Mouse (Mus musculus) embryo, embryonic 10.5 days (tissue): ENCODE measurements around the gene Astl.
A peak's percentile ranks its signal among the peaks of the same experiment; 100 is the strongest.

ENCODE experiments used
- DNase-seq: peaks from one replicate; pipeline ENCODE4 v3.0.0-alpha.2; 2015; ENCODE audit warnings: low spot score

The Astl gene

GRCm38 (mm10) chr2:127367126-127367820 is 28.8 kb downstream of the Astl start:
- DNase-seq, result no peak

DNA sequence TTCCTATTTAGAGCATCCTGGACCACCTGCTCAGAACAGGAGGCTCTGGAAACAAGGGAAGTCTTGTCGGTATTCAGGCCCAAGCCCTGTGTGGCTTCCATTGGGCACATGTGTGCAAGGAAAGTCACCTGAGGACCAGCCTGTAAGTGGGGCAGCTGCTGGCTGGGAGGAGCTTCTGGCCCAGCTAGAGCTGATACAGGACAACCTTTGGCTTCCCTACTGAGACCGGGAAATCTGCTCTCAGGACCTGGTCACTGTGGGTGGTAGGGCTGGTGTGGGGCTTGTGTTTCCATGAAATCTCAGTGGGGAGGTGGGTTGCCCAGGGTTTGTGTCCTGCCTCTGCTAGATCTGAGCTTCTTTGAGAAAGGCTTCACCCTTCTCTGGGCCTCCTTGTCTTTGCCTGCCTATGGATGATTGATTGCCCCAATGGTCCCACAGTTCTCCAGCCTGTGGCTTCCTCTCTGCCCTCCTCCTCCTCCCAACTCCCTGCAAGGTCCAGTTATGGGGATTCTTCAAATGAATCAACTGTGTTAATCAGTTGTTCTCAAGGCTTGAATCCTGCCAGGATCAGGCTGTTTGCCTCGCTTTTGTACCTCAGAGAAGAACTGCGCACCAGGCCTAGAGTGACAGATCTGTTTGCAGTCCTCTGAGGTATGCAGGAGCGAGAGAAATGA is 31.4 kb downstream of the Astl start:
- no peak for DNase-seq

DNA sequence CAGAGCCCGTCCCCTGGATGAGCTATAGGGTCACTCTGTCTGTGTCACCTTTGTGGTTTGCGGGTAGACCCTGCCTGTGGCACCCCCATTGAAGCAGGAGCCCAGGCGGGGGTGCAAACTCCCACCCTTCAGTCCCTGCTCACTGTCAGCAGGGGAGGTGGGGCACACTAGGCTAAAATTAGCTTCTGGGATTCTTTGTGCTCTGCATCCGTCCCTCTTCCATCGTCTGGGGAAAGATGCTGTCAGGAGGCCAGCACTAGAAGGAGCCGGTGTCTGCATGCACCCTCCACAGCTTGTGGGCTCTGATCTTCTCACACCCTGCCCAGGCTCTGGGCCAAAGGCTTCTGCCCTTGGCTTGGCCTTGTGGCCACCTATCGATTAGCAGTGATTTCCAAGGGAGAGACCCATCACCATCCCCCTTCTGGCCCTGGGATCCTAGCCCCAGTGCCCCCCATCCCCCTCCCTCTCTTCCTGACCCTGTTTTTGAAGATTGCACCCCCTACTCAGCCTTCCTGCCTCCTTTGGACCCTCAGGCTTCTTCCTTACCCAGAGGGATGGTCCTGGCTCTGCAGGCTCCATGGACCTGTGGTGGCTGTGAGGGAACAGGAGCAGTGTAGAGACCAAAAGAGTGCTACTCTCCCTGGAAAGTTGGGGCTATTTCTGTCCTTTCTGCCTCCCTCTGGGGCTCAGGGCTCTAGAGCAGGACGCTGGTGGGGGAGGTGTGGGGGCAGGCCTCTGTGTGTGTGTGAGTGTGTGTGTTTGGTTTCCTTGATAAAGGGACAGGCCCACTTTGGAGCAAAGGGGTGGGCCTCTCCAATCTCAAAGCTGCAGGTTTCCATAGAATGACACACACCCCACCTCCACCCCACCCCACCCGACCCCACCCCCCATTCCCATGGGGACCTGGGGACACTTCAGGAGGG is 32.4 kb downstream of the Astl start:
- no peak for DNase-seq

GRCm38 (mm10) chr2:127371484-127371861 is 33.0 kb downstream of the Astl start:
- no peak for DNase-seq

- no peak for DNase-seq
These were observed 33.6 kb downstream of the Astl start for GRCm38 (mm10) chr2:127372082-127372481.

GRCm38 (mm10) chr2:127374131-127374530 is 35.7 kb downstream of the Astl start:
- no peak for DNase-seq

DNA sequence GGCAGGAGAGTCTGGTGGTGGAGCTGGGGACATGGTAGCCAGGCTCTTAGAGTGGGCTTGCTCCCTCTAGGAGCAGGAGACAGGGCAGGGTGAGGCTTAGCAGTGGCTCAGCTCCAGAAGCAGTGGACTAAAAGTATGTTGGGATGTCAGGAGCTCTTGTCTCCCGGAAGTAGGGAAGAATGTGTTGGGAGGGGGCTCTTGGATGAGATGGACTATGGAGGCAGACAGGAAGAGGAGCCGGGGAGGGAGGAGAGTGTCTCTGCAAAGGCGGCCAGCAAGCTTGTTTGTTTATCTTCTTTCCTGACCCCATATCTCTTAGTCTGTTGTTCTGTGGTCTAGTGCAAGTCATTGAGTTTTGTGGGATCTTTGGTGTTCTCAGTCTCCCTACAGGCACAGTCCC is 36.6 kb downstream of the Astl start:
- no peak for DNase-seq

DNA sequence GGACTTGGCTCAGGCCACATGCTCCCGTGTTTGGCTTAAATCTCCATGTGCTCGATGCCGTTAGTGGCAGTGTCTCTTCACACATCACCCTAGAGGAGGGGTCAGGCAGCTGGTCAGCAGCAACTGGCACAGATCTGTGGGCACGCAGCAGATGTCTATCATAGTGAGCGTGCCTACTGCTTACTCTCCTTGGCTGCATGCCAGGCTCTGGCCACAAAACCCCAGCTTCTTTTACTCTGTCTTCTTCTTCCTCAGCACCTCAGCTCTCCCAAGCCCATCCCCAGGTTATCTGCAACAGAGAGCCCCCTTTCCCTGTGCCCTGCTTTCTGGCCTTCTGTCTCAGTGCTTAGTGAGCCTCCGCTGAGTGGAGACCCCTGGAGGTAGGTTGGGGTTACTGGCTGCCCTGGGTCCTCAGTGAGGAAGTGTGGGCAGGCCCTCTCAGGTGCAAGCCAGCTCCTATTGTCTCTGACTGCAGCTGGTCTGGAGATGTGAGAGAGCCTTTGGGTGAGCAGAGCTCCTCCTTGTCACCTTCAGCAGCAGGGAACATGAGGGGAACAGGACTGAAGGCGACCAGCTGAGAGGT is 37.4 kb downstream of the Astl start:
- DNase-seq, result peak; percentile 26

- DNase-seq, result no peak
These were observed 38.1 kb downstream of the Astl start for GRCm38 (mm10) chr2:127376423-127377051.

GRCm38 (mm10) chr2:127377942-127378610 is 39.6 kb downstream of the Astl start:
- peak; percentile 23 for DNase-seq

- DNase-seq, result no peak
These were observed 40.2 kb downstream of the Astl start for GRCm38 (mm10) chr2:127378611-127378990.

GRCm38 (mm10) chr2:127379250-127379649 is 40.8 kb downstream of the Astl start:
- DNase-seq, result no peak

DNA sequence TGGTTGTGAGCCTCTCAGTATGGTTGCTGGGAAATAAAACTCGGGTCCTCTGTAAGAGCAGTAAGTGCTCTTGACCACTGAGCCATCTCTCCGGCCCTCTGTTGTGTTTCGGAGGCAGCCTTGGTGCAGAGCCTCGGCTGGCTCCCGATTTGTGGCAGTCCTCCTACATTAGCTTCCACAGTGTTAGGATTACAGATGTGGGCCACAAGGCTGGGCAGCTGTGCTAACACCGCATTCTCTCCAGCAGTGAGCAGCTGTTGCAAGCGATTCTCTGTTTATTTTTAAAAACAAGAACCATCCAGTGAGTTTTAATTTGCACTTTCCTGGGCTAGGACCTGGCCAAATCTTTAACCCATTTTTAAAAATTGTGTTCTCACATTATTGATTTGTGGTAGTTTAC is 45.4 kb downstream of the Astl start:
- no peak for DNase-seq

GRCm38 (mm10) chr2:127387521-127387920 is 49.1 kb downstream of the Astl start:
- no peak for DNase-seq

DNA sequence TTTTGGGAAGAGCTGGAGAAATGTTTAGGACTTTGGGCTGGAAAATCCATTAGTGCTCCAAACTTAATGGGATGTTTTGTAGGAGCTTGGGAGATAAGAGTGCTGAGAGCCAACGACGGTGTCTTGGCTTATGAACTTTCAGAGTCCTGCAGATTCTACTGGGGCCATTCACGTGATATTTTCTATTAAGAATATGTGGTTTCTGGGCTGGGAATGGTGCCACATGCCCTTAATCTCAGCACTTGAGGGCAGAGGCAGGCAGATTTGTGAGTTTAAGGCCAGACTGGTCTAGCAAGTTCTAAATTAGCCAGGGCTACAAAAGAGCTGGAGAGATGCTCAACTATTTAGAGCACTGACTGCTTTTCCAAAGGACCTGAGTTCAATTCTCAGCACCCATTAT is 51.9 kb downstream of the Astl start:
- DNase-seq, result no peak

- no peak for DNase-seq
These were observed 52.4 kb downstream of the Astl start for GRCm38 (mm10) chr2:127390846-127391245.

DNA sequence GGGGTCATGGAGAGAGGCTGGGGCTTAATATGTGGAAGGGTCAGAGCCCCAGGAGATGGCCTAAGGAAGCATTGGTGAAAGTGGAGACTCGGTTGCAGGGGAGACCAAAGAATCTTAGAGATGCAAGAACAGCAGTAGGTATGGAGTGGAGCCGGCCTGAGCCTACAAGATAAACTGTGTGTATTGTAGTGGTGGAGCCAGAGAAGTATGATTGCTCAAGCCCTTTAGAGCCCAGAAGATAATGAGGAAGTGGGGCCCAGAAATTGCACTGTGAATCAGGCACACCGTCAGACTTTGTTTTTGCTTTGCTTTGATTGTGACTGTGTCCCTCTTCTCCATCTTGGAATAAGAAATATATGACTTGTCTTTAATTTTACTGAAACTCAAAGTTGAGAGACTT is 52.9 kb downstream of the Astl start:
- no peak for DNase-seq

DNA sequence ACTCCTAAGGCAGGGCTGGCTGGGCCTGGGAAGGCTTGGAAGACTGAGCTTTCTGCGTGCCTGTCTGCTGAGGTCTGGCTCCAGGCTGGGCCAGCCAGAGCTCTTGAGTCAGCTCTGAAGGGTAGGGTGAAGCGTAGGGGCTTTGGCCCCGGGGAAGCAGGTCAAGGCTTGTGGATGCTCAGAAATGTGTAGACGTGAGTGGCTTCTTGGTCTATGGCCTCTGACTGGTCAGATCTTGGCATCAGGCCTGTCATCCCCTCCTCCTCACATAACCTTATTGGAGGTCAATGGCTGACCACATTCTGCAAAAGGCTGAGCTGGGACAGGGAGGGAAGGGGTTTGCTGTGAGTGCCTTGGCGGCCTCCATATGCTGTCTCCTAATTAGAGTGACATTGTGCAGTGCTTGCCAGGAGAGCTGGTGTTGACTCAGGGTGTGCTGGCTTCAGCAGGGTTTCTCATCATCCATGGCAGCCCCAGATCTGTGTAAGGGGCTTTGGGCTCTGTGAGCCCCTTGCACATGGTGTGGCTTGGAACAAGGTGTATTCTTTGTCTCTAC is 56.2 kb downstream of the Astl start:
- DNase-seq, result no peak

DNA sequence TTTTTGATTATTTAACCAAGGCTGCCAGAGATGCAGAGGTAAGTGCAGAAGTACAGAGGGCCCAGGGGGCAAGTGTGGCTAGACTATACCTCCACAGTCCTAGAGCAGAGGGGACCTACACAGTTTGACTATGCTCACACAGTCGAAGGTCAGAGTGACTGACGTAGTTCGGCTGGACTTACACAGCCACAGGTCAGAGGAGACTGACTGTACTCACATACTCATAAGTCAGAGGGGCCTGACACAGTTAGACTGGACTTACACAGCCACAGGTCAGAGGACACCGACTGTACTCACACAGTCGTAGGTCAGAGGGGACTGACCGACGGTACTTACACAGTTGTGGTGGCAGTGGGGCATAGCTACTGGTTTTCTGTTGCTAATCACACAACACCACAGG is 60.3 kb downstream of the Astl start:
- no peak for DNase-seq
